Mouse (Mus musculus): ENCODE measurements around the gene Atm. TPM values are rescaled to one million over a fixed set of nuclear protein-coding genes. Genes with fewer than 3 reads are reported as not detected.

Gene Atm
- polyA plus RNA-seq, 1 experiment from 2014 or later: 16.9 TPM

Small RNA genes within 50 kb of the gene (microRNA-seq; reads per million reads assigned to microRNA genes)
- gene Mir130c: not detected

Other genes starting within 250 kb of the Atm start
- gene Exph5, start 235.1 kb downstream of the Atm start, polyA plus RNA-seq (2016; fragmentation: Nextera tagmentation; extraction: Ambion mirVana): 0.84 and 1.1 TPM in 2 replicates
- gene Kdelc2, start 152.7 kb downstream of the Atm start, polyA plus RNA-seq (2016; fragmentation: Nextera tagmentation; extraction: Ambion mirVana): 18.4 and 21.3 TPM in 2 replicates
- 0.78 and 0.84 TPM in 2 replicates for gene 4930550C14Rik, start 134.4 kb downstream of the Atm start, polyA plus RNA-seq (2016; fragmentation: Nextera tagmentation; extraction: Ambion mirVana)
- 21.9 and 24.1 TPM in 2 replicates for gene Npat, start 307 bp upstream of the Atm start, polyA plus RNA-seq (2016; fragmentation: Nextera tagmentation; extraction: Ambion mirVana)
- gene Acat1, start 73.6 kb upstream of the Atm start, polyA plus RNA-seq (2016; fragmentation: Nextera tagmentation; extraction: Ambion mirVana): 89.4 and 91.0 TPM in 2 replicates
- gene Cul5, start 133.3 kb upstream of the Atm start, polyA plus RNA-seq (2016; fragmentation: Nextera tagmentation; extraction: Ambion mirVana): 44.0 and 45.8 TPM in 2 replicates
- gene Rab39, start 169.5 kb upstream of the Atm start, polyA plus RNA-seq (2016; fragmentation: Nextera tagmentation; extraction: Ambion mirVana): 0.97 and 1.3 TPM in 2 replicates
- 7.2 and 8.2 TPM in 2 replicates for gene Slc35f2, start 234.8 kb upstream of the Atm start, polyA plus RNA-seq (2016; fragmentation: Nextera tagmentation; extraction: Ambion mirVana)